Mouse (Mus musculus) forebrain, embryonic 12.5 days (tissue): ENCODE data around the gene Net1. TPM values are rescaled to one million over a fixed set of nuclear protein-coding genes. Genes with fewer than 3 reads are reported as not detected.
"Not testable (repeated sequence)": the region's sequence is repeated elsewhere in the genome, so short reads cannot be mapped to it uniquely, and the experiment has no call there.

Source experiments
- ATAC-seq: fragments of 200-750 bp; cut with Nextera tagmentation; 2 replicates; pipeline ENCODE4 v1.8.0; 2017; ENCODE audit warnings: moderate TSS enrichment; ENCODE audit not compliant: low FRiP score
- H3K27ac ChIP-seq: fragments of 300-500 bp; sonication (generic); 2 replicates; pipeline ENCODE4 v1.5.1; 2016; ENCODE audit warnings: mild to moderate bottlenecking
- H3K27me3 ChIP-seq: fragments of 300-500 bp; sonication (generic); 2 replicates; pipeline ENCODE4 v1.6.1; 2016; ENCODE audit warnings: mild to moderate bottlenecking
- H3K36me3 ChIP-seq: fragments of 300-500 bp; sonication (generic); replicated peaks from 2 replicates; pipeline ENCODE4 v1.6.1; 2016; ENCODE audit warnings: mild to moderate bottlenecking
- H3K4me1 ChIP-seq: fragments of 300-500 bp; sonication (generic); 2 replicates; pipeline ENCODE4 v1.6.1; 2016
- H3K4me2 ChIP-seq: fragments of 300-500 bp; sonication (generic); 2 replicates; pipeline ENCODE4 v1.6.1; 2016; ENCODE audit warnings: mild to moderate bottlenecking, moderate library complexity
- H3K4me3 ChIP-seq: fragments of 300-500 bp; sonication (generic); replicated peaks from 2 replicates; pipeline ENCODE4 v1.5.1; 2016; ENCODE audit warnings: mild to moderate bottlenecking
- H3K9ac ChIP-seq: fragments of 300-500 bp; sonication (generic); 2 replicates; pipeline ENCODE4 v1.6.1; 2016; ENCODE audit warnings: mild to moderate bottlenecking
- H3K9me3 ChIP-seq: fragments of 300-500 bp; sonication (generic); 2 replicates; pipeline ENCODE4 v1.6.1; 2016
- WGBS: fragments of 180-500 bp; shearing (Covaris S2); methylation state at CpG from one replicate; pipeline ENCODE4 v1.1.7; 2016; 5-methylcytosine and 5-hydroxymethylcytosine counted together
- microRNA-seq: library from miRNA; unstranded; fragments of <30 nt; microRNA quantifications from one replicate; pipeline ENCODE4, GENCODE M21; 2017
- polyA plus RNA-seq: library from polyadenylated mRNA; unstranded; fragments of >200 nt; fragmentation: Nextera tagmentation; extraction: Ambion mirVana; gene quantifications from 2 replicates; pipeline ENCODE4 v1.2.1, GENCODE M21; 2016

Net1 gene
- polyA plus RNA-seq, 1 experiment from 2014 or later, result 49.2 TPM

- H3K9me3 ChIP-seq, result no peaks in the 10 kb centered on the region
- no peak for ATAC-seq
- no peaks in the 10 kb centered on the region for H3K27me3 ChIP-seq
- H3K4me1 ChIP-seq, result no peaks in the 10 kb centered on the region
- 86% methylated on average over 1 of the region's 1 CpGs for WGBS
- no peak overlapping the region for H3K27ac ChIP-seq
- no peak overlapping the region for H3K9ac ChIP-seq
- H3K4me3 ChIP-seq, result no peak overlapping the region
- H3K36me3 ChIP-seq, result no peaks in the 10 kb centered on the region
- H3K4me2 ChIP-seq, result no peak overlapping the region
These were observed 61.8 kb downstream of the Net1 start for GRCm38 (mm10) chr13:3856252-3856651.

GRCm38 (mm10) chr13:3854856-3855255 lies 63.2 kb downstream of the Net1 start:
- Histone ChIP-seq H3K9me3 (no peaks in the 10 kb centered on the region), H3K27ac (no peak overlapping the region), H3K4me3 (no peak overlapping the region), H3K4me2 (no peak overlapping the region), H3K4me1 (no peaks in the 10 kb centered on the region), H3K9ac (no peak overlapping the region), H3K36me3 (no peaks in the 10 kb centered on the region), H3K27me3 (no peaks in the 10 kb centered on the region)
- 88% methylated on average over 2 of the region's 2 CpGs for WGBS
- no peak for ATAC-seq

- H3K4me3 ChIP-seq, ATAC-seq, H3K9me3 ChIP-seq, H3K4me1 ChIP-seq, H3K9ac ChIP-seq, H3K4me2 ChIP-seq, H3K27ac ChIP-seq, H3K36me3 ChIP-seq, H3K27me3 ChIP-seq: not testable (repeated sequence)
- 88% methylated on average over 3 of the region's 3 CpGs for WGBS
These were observed 64.2 kb downstream of the Net1 start, which contains the start of gene Calm5 for GRCm38 (mm10) chr13:3853648-3854333. Gene Calm5, plus strand, starts transcription at chr13:3854173.

GRCm38 (mm10) chr13:3850330-3850729 lies 67.7 kb downstream of the Net1 start:
- Histone ChIP-seq H3K4me1 (no peaks in the 10 kb centered on the region), H3K36me3 (no peaks in the 10 kb centered on the region), H3K9me3 (no peaks in the 10 kb centered on the region), H3K27ac (no peak overlapping the region), H3K4me2 (no peak overlapping the region), H3K9ac (no peak overlapping the region), H3K4me3 (no peak overlapping the region), H3K27me3 (no peaks in the 10 kb centered on the region)
- ATAC-seq, result no peak
- WGBS, result 83% methylated on average over 1 of the region's 1 CpGs

GRCm38 (mm10) chr13:3840662-3841061 lies 77.4 kb downstream of the Net1 start:
- not testable (repeated sequence) for ATAC-seq, H3K4me3 ChIP-seq, H3K27ac ChIP-seq, H3K4me1 ChIP-seq, H3K9me3 ChIP-seq, H3K4me2 ChIP-seq, H3K9ac ChIP-seq, H3K27me3 ChIP-seq, H3K36me3 ChIP-seq

GRCm38 (mm10) chr13:3837312-3837807 lies 80.7 kb downstream of the Net1 start, which contains the start of gene Calm4:
Gene Calm4, plus strand, starts transcription at chr13:3837757.
- H3K9ac ChIP-seq, H3K27ac ChIP-seq, H3K4me2 ChIP-seq, H3K36me3 ChIP-seq, H3K27me3 ChIP-seq, H3K4me1 ChIP-seq, H3K4me3 ChIP-seq, ATAC-seq, H3K9me3 ChIP-seq: not testable (repeated sequence)

- H3K9ac ChIP-seq, ATAC-seq, H3K27ac ChIP-seq, H3K4me2 ChIP-seq, H3K4me3 ChIP-seq, H3K4me1 ChIP-seq, H3K36me3 ChIP-seq, H3K27me3 ChIP-seq, H3K9me3 ChIP-seq: not testable (repeated sequence)
These were observed 84.4 kb downstream of the Net1 start for GRCm38 (mm10) chr13:3833644-3834043.

GRCm38 (mm10) chr13:3832450-3832849 lies 85.6 kb downstream of the Net1 start:
- no peaks in the 10 kb centered on the region for H3K36me3 ChIP-seq
- H3K4me3 ChIP-seq, result no peak overlapping the region
- H3K9ac ChIP-seq, result no peak overlapping the region
- no peaks in the 10 kb centered on the region for H3K9me3 ChIP-seq
- no peaks in the 10 kb centered on the region for H3K4me1 ChIP-seq
- ATAC-seq, result no peak
- WGBS, result 79% methylated on average over 2 of the region's 2 CpGs
- no peak overlapping the region for H3K4me2 ChIP-seq
- no peak overlapping the region for H3K27ac ChIP-seq
- H3K27me3 ChIP-seq, result no peaks in the 10 kb centered on the region

Small RNAs within 50 kb of the gene (microRNA-seq; reads per million reads assigned to microRNA genes)
- gene Gm22460, result not detected

Other genes with a start within 250 kb of the Net1 start
- gene Calml3, start 113.9 kb downstream of the Net1 start, polyA plus RNA-seq, result not detected in 2 replicates
- not detected in 2 replicates for gene Calm4, start 80.5 kb downstream of the Net1 start, polyA plus RNA-seq
- gene Calm5, start 64.0 kb downstream of the Net1 start, polyA plus RNA-seq, result not detected in 2 replicates
- not detected in 2 replicates for gene Tubal3, start 54 bp upstream of the Net1 start, polyA plus RNA-seq
- gene Ucn3, start 27.1 kb upstream of the Net1 start, polyA plus RNA-seq, result not detected in 2 replicates
- 0.29 and 0.32 TPM in 2 replicates for gene Akr1c14, start 130.8 kb upstream of the Net1 start, polyA plus RNA-seq
- gene Akr1c18, start 232.4 kb upstream of the Net1 start, polyA plus RNA-seq, result not detected in 2 replicates